Mouse (Mus musculus) MEL-GATA-1-ER (cell line): ENCODE measurements at regions not wholly inside any gene's neighbourhood (a gene's known extent, or its start where the extent isn't known, plus 50 kb on each side); places are given as distances from the start of the nearest gene placed in this dataset.
A peak's percentile ranks its signal among the peaks of the same experiment; 100 is the strongest.

ENCODE experiments used
- DNase-seq: peaks from one replicate; pipeline ENCODE4 v3.0.0-alpha.2; 2012; ENCODE audit warnings: low read depth; ENCODE audit errors: extremely low read depth

DNA sequence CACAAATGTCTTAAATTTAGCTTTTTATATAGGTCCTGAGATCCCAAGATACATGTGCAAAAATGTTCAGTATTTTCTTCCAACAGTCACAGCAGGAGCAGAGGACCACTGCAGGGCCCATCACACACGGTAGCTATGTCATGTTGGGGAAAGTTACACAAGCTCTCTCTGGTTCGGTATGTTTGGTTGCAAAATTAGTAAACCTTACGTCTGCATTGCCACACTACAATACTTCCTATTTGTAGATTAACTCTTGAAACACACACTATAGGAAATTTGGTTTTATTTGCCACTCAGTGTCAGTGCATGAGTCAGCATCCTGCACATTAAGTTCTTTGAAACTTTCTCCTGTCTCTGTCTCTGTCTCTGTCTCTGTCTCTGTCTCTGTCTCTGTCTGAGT is 82.0 kb downstream of the Cth start:
- no peak for DNase-seq

DNA sequence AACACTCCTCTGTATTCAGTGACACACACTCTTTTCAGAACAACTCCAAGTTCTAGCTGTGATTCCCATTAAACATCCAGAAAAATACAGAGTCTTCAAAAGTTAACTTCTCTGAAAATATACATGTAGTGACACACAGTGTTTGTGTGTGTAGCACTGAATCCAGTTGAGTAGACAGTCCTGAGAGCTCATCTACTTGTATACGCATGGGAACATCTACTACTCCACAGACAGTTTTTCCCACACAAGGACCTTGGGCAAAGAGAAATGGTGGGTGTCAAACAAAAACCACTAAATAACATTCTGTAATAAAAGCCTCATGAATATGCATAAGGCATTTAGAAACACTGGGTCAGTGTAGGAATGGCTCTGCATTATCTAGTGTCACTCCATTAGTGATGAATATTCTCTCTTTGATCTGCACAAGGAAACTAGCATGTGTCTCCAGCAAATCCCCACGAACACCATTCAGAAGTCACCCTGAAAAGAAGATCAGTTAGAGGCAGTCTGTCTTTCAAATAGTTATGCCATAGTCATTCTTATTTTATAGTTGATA is 83.6 kb downstream of the Cth start:
- no peak for DNase-seq

- no peak for DNase-seq
Measured at GRCm38 (mm10) chr3:157804307-157804706, 120.6 kb downstream of the Cth start.

DNA sequence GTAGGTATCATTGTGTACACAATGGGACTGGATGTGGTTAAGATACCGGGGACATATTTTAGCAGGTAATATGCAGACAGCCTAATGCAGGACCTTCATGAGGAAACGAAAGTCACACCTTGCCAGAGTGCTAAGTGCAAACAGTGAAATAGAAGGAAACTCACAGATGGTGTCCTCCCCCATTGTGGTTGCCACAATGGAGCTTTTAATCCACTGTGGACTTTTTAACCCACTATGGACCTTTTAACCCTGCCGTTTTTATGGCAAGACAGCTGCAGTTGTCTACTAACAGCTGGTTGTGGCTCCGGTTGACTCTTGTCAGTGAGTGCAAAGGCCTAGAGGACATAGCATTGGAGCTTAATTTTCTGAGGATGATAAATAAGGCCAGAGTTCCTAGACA is 121.5 kb downstream of the Cth start:
- no peak for DNase-seq

DNA sequence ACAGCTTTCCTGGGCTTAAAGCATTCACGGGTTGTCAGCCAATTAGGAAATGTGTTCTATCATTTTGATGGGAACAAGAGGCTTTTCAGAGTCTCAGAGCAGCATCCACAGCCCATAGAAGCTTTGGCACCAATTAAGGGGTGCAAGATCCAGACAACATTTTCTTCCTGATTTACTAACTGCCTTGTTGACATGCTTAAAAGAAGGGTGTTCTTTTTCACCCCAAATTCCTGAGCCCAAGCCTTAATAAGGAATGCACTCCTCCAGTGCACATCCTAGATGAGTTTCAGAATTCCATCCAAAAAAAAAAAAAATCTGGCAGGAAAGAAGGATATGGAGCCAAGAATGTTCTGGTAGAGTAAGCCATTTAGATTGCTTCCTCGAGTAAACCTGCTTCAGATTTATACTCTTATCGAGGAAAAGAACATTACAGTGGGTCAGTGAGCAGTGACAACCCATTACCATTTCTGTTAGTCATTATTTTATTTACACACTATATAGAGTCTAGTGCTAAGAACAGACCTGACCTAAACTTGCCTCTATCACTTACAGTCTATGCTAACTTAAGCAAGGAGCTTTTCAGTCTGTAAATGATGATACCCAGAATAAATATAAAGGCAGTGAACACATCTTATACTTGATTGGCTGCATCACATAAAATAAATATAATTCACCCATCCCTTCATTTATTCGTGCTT is 137.2 kb downstream of the Cth start:
- DNase-seq = no peak

- no peak for DNase-seq
Measured at GRCm38 (mm10) chr3:157781071-157781470, 143.8 kb downstream of the Cth start.

- DNase-seq = no peak
Measured at GRCm38 (mm10) chr3:157777779-157778178, 147.1 kb downstream of the Cth start.

DNA sequence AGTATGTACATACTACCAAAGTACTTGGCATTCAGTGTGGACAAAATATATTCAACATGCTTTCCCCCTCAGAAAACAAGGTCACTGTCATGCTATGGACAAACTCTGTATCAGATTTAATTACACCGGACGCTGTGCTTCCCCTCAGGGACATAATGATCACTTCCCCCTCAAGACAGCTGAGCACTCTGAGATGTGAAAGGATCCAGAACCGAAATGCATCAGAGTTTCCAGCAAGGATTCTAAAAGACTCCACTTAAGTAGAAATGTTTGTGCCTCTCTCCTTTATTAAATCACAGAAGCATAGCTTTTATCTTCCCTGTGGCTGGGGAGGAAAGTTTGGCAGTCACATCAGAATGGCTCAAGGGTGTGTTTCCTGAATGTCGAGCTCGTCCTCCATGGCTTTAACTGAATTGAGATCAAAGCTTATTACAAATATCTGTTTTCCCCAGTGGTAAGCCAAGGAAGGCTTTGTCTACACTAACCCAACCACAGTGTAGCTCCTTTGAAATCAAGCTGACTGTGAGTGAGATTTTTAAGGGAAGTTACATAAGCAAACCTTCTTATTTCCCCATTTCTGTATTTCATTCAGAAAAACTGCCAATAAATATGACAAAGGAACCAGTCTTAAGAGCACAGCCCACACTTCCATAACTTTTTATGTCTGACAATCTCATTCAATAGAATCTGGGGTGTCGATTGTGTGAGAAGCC is 161.2 kb downstream of the Cth start:
- no peak for DNase-seq

DNA sequence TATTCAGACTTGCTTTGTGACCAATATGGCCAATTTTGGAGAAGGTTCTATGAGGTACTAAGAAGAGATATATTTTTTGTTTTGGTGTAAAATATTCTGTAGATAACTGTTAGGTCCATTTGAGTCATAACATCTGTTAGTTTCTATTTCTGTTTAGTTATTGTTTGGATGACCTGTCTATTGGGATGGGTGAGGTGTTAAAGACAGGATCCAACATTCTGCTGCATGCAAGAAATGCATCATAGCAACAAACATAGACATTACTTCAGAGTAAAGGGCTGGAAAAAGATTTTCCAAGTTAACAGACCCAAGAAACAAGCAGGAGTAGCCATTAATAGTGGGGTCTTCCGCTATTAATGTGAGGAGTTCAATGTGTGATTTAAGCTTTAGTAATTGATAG is 165.0 kb downstream of the Cth start:
- DNase-seq = no peak

DNA sequence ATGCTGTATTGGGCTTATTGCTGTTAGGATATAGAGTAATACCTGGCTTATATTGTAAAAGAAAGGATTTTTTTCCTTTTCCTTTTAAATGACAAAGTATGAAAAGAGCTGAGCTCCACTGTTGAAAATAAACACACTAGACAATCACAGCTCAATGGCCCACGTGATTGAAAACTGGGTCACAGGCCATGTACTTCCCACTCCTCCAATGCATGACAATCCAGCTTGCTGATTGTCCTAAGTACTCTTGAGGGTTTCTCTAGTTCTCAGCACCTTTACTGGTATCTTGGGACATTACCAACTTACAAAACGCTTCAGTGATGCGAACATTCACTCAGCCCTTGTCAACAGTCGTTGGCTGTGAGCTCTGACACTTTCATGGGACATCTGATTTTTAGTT is 170.1 kb downstream of the Cth start:
- DNase-seq = no peak

GRCm38 (mm10) chr3:157750266-157750665 is 174.6 kb downstream of the Cth start:
- no peak for DNase-seq

DNA sequence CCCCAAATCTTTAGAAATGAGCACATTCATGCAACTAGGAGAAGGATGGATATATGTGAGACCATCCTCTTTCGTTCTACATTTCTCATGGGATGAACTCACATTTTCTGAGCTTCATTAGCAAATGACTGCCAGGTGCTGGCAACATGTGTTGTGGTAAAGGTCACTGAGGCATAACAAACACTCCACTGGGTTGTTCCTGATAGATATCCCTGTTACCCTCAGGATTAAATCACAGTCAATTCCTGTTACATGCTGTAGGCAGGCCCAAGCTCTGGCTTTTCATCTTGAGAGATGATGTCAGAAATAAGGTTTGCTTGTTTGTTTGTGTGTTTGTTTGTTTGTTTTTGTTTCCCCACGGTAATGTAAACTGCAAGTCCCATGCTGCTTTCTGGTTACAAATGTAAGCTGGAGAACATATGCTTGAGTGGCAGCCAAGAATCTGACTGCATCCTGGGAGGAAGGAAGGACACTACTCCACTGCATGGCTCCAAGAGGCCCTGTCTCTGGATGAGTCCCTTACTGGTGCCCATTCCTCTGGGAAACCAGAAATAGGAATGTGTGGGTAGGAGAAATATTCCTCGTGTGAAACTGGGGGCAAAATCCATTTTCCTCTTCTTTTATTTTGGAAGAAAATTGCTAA is 176.4 kb downstream of the Cth start:
- no peak for DNase-seq

DNA sequence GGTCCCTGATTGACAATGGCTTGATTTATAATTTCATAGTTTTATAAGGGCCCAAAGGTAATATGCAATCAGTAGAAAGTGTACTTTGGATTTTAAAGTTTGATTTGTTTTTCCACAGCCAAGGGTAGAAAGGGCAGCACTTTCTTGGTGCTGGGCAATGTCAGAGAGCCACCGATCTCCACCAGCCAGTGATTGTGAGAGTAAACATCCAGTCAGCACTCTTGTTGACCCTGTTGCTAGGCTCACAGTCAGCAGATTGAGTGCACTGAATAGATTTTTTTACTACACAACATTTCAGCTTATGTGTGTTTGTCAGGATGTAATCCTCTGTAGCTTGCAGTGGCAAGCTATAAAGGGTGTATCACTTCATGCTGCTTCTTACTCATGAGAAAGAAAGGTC is 176.3 kb downstream of the Ptger3 start:
- DNase-seq = no peak

- DNase-seq = no peak
Measured at GRCm38 (mm10) chr3:157739628-157740294, 173.1 kb downstream of the Ptger3 start.

DNA sequence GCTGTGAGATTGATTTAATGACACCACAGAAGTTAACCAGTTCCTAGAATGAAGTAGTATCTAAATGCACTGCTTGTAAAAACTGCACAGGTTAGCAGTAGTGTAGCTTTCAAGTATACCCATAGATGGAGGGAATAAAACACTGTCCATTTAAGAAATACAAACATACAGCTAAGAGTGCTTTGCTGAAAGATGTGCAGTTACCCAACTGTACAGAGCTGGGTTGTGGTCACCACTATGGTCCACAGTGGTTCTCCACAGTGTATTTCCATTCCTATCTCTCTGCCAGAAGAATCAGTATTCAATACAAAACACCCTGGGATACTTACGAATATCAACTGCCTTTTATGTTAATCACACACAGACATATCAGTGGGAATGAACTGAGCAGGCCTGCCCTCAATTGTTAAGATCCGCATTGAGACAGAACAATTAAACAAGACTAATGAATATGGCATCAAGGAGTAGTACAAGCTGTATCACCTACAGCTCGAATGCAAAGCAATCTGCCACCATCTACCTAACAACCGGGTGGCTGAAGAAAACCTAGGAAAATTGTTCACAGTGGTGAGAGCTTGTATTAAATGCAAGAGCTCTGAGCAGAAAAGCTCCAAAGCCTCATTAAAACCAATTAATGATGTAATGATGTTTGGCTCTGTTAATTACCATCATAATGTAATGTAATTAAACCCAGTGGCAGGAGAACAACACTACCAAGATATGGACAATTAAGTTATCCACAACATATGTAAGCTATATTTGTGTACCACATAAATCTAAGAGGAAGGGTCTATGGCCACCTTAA is 165.6 kb downstream of the Ptger3 start:
- DNase-seq = no peak

DNA sequence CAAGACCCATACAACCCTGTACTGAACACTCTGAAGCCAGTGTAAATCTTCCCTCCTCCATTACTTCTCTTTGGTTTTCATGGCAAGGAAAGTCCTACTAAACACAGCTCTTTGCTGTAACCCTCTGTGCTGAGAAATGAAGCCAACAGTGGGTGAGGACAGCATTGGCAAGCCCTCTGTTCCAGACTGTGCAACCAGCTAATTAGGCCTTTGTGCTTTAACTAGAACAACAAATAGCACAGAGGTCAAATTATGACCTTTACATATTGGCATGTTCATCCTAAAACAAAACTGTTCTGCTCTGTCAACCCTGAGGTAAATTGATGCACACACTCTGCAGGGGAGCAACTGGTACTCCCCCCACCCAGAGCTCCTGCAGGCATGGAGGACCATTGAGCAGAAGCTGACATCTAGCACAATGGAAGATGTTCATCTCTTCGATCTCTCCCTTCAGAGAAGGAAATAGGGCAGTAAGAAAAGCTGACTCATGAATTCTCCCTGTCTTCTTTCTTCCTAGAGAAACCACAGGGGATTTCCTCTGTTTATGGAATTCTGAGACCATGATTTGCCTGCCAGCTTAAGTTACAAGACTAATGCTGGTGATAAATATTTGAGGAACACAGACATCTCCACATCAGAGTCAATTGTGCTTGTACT is 163.1 kb downstream of the Ptger3 start:
- no peak for DNase-seq

- DNase-seq = no peak
Measured at GRCm38 (mm10) chr3:157724542-157724941, 157.8 kb downstream of the Ptger3 start.

- no peak for DNase-seq
Measured at GRCm38 (mm10) chr3:157723184-157723583, 156.5 kb downstream of the Ptger3 start.

DNA sequence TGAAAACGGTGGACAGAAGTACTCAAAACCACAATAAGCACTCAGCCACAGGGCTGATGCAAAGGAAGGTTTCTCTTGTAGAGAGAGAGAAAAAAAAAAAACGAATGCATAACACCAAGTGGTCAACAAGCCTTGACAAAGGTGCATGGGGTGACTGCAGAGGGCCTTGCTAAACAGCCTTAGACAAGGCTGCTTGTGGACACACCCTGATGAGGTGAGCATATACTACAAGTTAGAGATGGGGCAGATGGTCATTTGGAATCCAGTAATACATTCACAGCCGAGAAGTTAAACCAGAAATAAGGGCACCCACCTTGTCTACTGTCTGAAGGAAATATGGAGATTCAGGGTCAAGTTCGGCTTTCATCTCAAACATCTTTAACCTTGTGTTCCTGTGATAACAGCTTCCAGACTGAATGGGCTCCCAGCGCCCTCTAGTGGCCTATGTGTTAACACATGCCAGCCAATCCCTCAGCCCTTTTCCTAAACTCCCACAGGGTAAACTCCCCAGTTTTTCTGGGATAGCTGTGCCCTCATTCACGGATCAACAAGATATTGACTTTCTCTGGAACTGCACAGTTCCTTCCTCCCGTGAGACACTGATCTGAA is 150.7 kb downstream of the Ptger3 start:
- peak; percentile 58 for DNase-seq

- DNase-seq = no peak
Measured at GRCm38 (mm10) chr3:157714023-157714422, 147.3 kb downstream of the Ptger3 start.
